Mouse (Mus musculus): ENCODE measurements around the gene Creb5. TPM values are rescaled to one million over a fixed set of nuclear protein-coding genes. Genes with fewer than 3 reads are reported as not detected.

Creb5 gene
- polyA plus RNA-seq, 1 experiment, result 1.5 TPM

GRCm38 (mm10) chr6:53463261-53463813, 176.3 kb downstream of the Creb5 start:
- no peak overlapping the region for H3ac ChIP-seq (ENCODE audit: control insufficient read depth, insufficient read length, low read depth)
- no peaks in the 10 kb centered on the region for H3K79me2 ChIP-seq (ENCODE audit: control insufficient read depth, insufficient read depth)
- TF ChIP-seq CEBPB (IDR thresholded peaks at IDR 0.05; ENCODE audit: low read depth), result no peak
- TF ChIP-seq MAX (IDR thresholded peaks at IDR 0.05), result no peak
- TF ChIP-seq USF1 (IDR thresholded peaks at IDR 0.05; ENCODE audit: low read depth), result no peak
- no peak for TF ChIP-seq FOSL1 (IDR thresholded peaks at IDR 0.05; ENCODE audit: insufficient read depth, low read length, poor library complexity, severe bottlenecking)
- TF ChIP-seq MYOD1 (IDR thresholded peaks at IDR 0.05; ENCODE audit: control insufficient read depth, insufficient read length, low read depth), result no peak
- TF ChIP-seq CTCF (IDR thresholded peaks at IDR 0.05; ENCODE audit: control insufficient read depth, insufficient read depth, insufficient read length), result no peak
- TF ChIP-seq MYOG (IDR thresholded peaks at IDR 0.05; ENCODE audit: control insufficient read depth, extremely low read depth, insufficient read length), result no peak
- H3K36me3 ChIP-seq (ENCODE audit: control insufficient read depth, insufficient read depth), result no peaks in the 10 kb centered on the region
- H3K4me3 ChIP-seq (ENCODE audit: insufficient read depth, poor library complexity, severe bottlenecking), result no peak overlapping the region
- no peaks in the 10 kb centered on the region for H3K27me3 ChIP-seq (ENCODE audit: control insufficient read depth, insufficient read depth, insufficient read length)
- no peaks in the 10 kb centered on the region for H3K79me3 ChIP-seq (ENCODE audit: low read depth)

GRCm38 (mm10) chr6:53469204-53469603, 182.1 kb downstream of the Creb5 start:
- H3K27me3 ChIP-seq (ENCODE audit: control insufficient read depth, insufficient read depth, insufficient read length), result no peaks in the 10 kb centered on the region
- TF ChIP-seq CTCF (IDR thresholded peaks at IDR 0.05; ENCODE audit: control insufficient read depth, insufficient read depth, insufficient read length) (no peak), CEBPB (IDR thresholded peaks at IDR 0.05; ENCODE audit: low read depth) (no peak), USF1 (IDR thresholded peaks at IDR 0.05; ENCODE audit: low read depth) (no peak), MAX (IDR thresholded peaks at IDR 0.05) (no peak), FOSL1 (IDR thresholded peaks at IDR 0.05; ENCODE audit: insufficient read depth, low read length, poor library complexity, severe bottlenecking) (no peak), MYOG (IDR thresholded peaks at IDR 0.05; ENCODE audit: control insufficient read depth, extremely low read depth, insufficient read length) (no peak), MYOD1 (IDR thresholded peaks at IDR 0.05; ENCODE audit: control insufficient read depth, insufficient read length, low read depth) (no peak)

GRCm38 (mm10) chr6:53469703-53470102, 182.6 kb downstream of the Creb5 start:
- TF ChIP-seq FOSL1 (IDR thresholded peaks at IDR 0.05; ENCODE audit: insufficient read depth, low read length, poor library complexity, severe bottlenecking) (no peak), MAX (IDR thresholded peaks at IDR 0.05) (no peak), CTCF (IDR thresholded peaks at IDR 0.05; ENCODE audit: control insufficient read depth, insufficient read depth, insufficient read length) (no peak), CEBPB (IDR thresholded peaks at IDR 0.05; ENCODE audit: low read depth) (no peak), MYOD1 (IDR thresholded peaks at IDR 0.05; ENCODE audit: control insufficient read depth, insufficient read length, low read depth) (no peak), USF1 (IDR thresholded peaks at IDR 0.05; ENCODE audit: low read depth) (no peak), MYOG (IDR thresholded peaks at IDR 0.05; ENCODE audit: control insufficient read depth, extremely low read depth, insufficient read length) (no peak)
- H3K4me3 ChIP-seq (ENCODE audit: insufficient read depth, poor library complexity, severe bottlenecking), result no peak overlapping the region
- no peaks in the 10 kb centered on the region for H3K79me3 ChIP-seq (ENCODE audit: low read depth)
- no peaks in the 10 kb centered on the region for H3K79me2 ChIP-seq (ENCODE audit: control insufficient read depth, insufficient read depth)
- no peaks in the 10 kb centered on the region for H3K27me3 ChIP-seq (ENCODE audit: control insufficient read depth, insufficient read depth, insufficient read length)
- no peak overlapping the region for H3ac ChIP-seq (ENCODE audit: control insufficient read depth, insufficient read length, low read depth)
- H3K36me3 ChIP-seq (ENCODE audit: control insufficient read depth, insufficient read depth), result no peaks in the 10 kb centered on the region

More at GRCm38 (mm10) chr6:53469204-53469603, 182.1 kb downstream of the Creb5 start:
- H3K36me3 ChIP-seq (ENCODE audit: control insufficient read depth, insufficient read depth), result no peaks in the 10 kb centered on the region
- H3K79me3 ChIP-seq (ENCODE audit: low read depth), result no peaks in the 10 kb centered on the region
- H3ac ChIP-seq (ENCODE audit: control insufficient read depth, insufficient read length, low read depth), result no peak overlapping the region
- no peaks in the 10 kb centered on the region for H3K79me2 ChIP-seq (ENCODE audit: control insufficient read depth, insufficient read depth)
- no peak overlapping the region for H3K4me3 ChIP-seq (ENCODE audit: insufficient read depth, poor library complexity, severe bottlenecking)

- no peaks in the 10 kb centered on the region for H3K36me3 ChIP-seq (ENCODE audit: control insufficient read depth, insufficient read depth)
- TF ChIP-seq MAX (IDR thresholded peaks at IDR 0.05), result no peak
- no peak for TF ChIP-seq MYOD1 (IDR thresholded peaks at IDR 0.05; ENCODE audit: control insufficient read depth, insufficient read length, low read depth)
- TF ChIP-seq FOSL1 (IDR thresholded peaks at IDR 0.05; ENCODE audit: insufficient read depth, low read length, poor library complexity, severe bottlenecking), result no peak
- no peak for TF ChIP-seq CEBPB (IDR thresholded peaks at IDR 0.05; ENCODE audit: low read depth)
- TF ChIP-seq MYOG (IDR thresholded peaks at IDR 0.05; ENCODE audit: control insufficient read depth, extremely low read depth, insufficient read length), result no peak
- no peak for TF ChIP-seq CTCF (IDR thresholded peaks at IDR 0.05; ENCODE audit: control insufficient read depth, insufficient read depth, insufficient read length)
- TF ChIP-seq USF1 (IDR thresholded peaks at IDR 0.05; ENCODE audit: low read depth), result no peak
- no peaks in the 10 kb centered on the region for H3K27me3 ChIP-seq (ENCODE audit: control insufficient read depth, insufficient read depth, insufficient read length)
- no peaks in the 10 kb centered on the region for H3K79me3 ChIP-seq (ENCODE audit: low read depth)
- H3ac ChIP-seq (ENCODE audit: control insufficient read depth, insufficient read length, low read depth), result no peak overlapping the region
- no peak overlapping the region for H3K4me3 ChIP-seq (ENCODE audit: insufficient read depth, poor library complexity, severe bottlenecking)
- H3K79me2 ChIP-seq (ENCODE audit: control insufficient read depth, insufficient read depth), result no peaks in the 10 kb centered on the region
These were observed 183.5 kb downstream of the Creb5 start for GRCm38 (mm10) chr6:53470559-53470958.

- Histone ChIP-seq H3K4me3 (ENCODE audit: insufficient read depth, poor library complexity, severe bottlenecking) (no peak overlapping the region), H3ac (ENCODE audit: control insufficient read depth, insufficient read length, low read depth) (no peak overlapping the region), H3K79me3 (ENCODE audit: low read depth) (no peaks in the 10 kb centered on the region), H3K27me3 (ENCODE audit: control insufficient read depth, insufficient read depth, insufficient read length) (no peaks in the 10 kb centered on the region), H3K36me3 (ENCODE audit: control insufficient read depth, insufficient read depth) (no peaks in the 10 kb centered on the region), H3K79me2 (ENCODE audit: control insufficient read depth, insufficient read depth) (no peaks in the 10 kb centered on the region)
- no peak for TF ChIP-seq USF1 (IDR thresholded peaks at IDR 0.05; ENCODE audit: low read depth)
These were observed 184.0 kb downstream of the Creb5 start for GRCm38 (mm10) chr6:53470999-53471591.

GRCm38 (mm10) chr6:53472751-53473150, 185.7 kb downstream of the Creb5 start:
- Histone ChIP-seq H3K79me2 (ENCODE audit: control insufficient read depth, insufficient read depth) (no peaks in the 10 kb centered on the region), H3K79me3 (ENCODE audit: low read depth) (no peaks in the 10 kb centered on the region), H3ac (ENCODE audit: control insufficient read depth, insufficient read length, low read depth) (no peak overlapping the region), H3K27me3 (ENCODE audit: control insufficient read depth, insufficient read depth, insufficient read length) (no peaks in the 10 kb centered on the region), H3K36me3 (ENCODE audit: control insufficient read depth, insufficient read depth) (no peaks in the 10 kb centered on the region), H3K4me3 (ENCODE audit: insufficient read depth, poor library complexity, severe bottlenecking) (no peak overlapping the region)
- TF ChIP-seq MYOD1 (IDR thresholded peaks at IDR 0.05; ENCODE audit: control insufficient read depth, insufficient read length, low read depth) (no peak), CTCF (IDR thresholded peaks at IDR 0.05; ENCODE audit: control insufficient read depth, insufficient read depth, insufficient read length) (no peak), CEBPB (IDR thresholded peaks at IDR 0.05; ENCODE audit: low read depth) (no peak), MAX (IDR thresholded peaks at IDR 0.05) (no peak), USF1 (IDR thresholded peaks at IDR 0.05; ENCODE audit: low read depth) (no peak), FOSL1 (IDR thresholded peaks at IDR 0.05; ENCODE audit: insufficient read depth, low read length, poor library complexity, severe bottlenecking) (no peak), MYOG (IDR thresholded peaks at IDR 0.05; ENCODE audit: control insufficient read depth, extremely low read depth, insufficient read length) (no peak)
